Mouse (Mus musculus) E14TG2a.4 (cell line): ENCODE measurements around the gene Rras2.

Source experiments
- H3K27me3 ChIP-seq: 2 replicates; pipeline ENCODE4 v1.6.1; 2014; ENCODE audit warnings: low read length, control low read depth; ENCODE audit not compliant: insufficient read depth
- H3K36me3 ChIP-seq: 2 replicates; pipeline ENCODE4 v1.6.1; 2014; ENCODE audit warnings: low read length, control low read depth; ENCODE audit not compliant: insufficient read depth
- H3K4me1 ChIP-seq: replicated peaks from 2 replicates; pipeline ENCODE4 v1.6.1; 2014; ENCODE audit warnings: low read depth, low read length, control low read depth
- H3K4me3 ChIP-seq: replicated peaks from 2 replicates; pipeline ENCODE4 v1.5.1; 2014; ENCODE audit warnings: mild to moderate bottlenecking, low read length
- H3K9me3 ChIP-seq: 2 replicates; pipeline ENCODE4 v1.6.1; 2014; ENCODE audit warnings: low read length, control low read depth
- CTCF ChIP-seq: conservative IDR thresholded peaks from 2 replicates; pipeline ENCODE4 v1.5.1; 2014; ENCODE audit warnings: low read length
- NANOG ChIP-seq: IDR thresholded peaks from 2 replicates; pipeline ENCODE4 v1.6.1; 2014; ENCODE audit warnings: borderline replicate concordance, low read length, mixed read lengths
- POU5F1 ChIP-seq: IDR thresholded peaks from 2 replicates; pipeline ENCODE4 v1.6.1; 2014; ENCODE audit warnings: low read length, borderline replicate concordance

Gene Rras2

GRCm38 (mm10) chr7:114071851-114072616 lies 45.5 kb downstream of the Rras2 start:
- no peaks in the 10 kb centered on the region for H3K27me3 ChIP-seq
- H3K9me3 ChIP-seq, result no peaks in the 10 kb centered on the region
- H3K4me3 ChIP-seq, result peak overlapping the region; percentile 29; the same call in 1 of the 2 replicates
- H3K36me3 ChIP-seq, result no peaks in the 10 kb centered on the region
- peaks cover 60% of the 10 kb centered on the region for H3K4me1 ChIP-seq
- TF ChIP-seq CTCF, result no peak
- no peak for TF ChIP-seq POU5F1
- no peak for TF ChIP-seq NANOG

DNA sequence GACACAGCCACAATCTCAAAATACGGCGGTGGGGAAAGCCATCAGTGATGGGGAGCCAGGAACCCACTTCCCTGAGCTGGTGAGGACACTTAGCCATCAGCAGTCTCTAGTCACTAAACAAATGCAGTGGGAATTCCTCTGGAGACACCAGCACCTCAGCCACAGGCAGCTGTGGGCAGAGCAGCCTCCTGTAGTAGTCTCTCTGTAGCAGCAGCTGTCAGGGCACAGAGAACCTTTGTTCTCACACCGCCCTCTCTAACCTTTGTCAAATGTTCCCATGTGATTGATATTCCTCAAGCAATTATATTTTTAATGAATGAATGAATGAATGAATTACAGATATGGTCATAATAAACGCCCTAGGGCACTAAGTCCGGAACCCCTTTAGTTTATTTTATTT lies 46.2 kb downstream of the Rras2 start:
- Histone ChIP-seq H3K27me3 (no peaks in the 10 kb centered on the region), H3K4me3 (peak overlapping the region; percentile 29; the same call in 1 of the 2 replicates), H3K4me1 (peaks cover 60% of the 10 kb centered on the region), H3K36me3 (no peaks in the 10 kb centered on the region), H3K9me3 (no peaks in the 10 kb centered on the region)
- TF ChIP-seq POU5F1, result no peak
- no peak for TF ChIP-seq NANOG
- TF ChIP-seq CTCF, result no peak

DNA sequence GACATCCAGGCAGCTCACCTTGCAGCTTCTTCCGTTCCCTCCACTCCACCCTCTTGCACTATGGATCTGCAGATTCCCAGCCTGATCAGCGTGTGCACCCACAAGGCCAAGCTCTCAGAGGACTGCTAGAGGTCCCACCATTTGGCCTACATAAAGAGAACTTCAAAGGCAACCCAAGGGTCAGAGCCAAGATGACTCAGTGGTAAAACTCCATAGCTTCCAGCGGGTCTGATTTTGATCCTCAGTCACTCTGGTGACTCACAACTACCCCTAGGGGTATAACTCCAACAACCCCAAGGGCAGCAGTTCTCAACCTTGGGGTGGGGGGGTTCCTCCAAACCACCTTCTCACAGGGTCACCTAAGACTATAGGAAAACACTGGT lies 47.1 kb downstream of the Rras2 start:
- H3K4me3 ChIP-seq, result no peak overlapping the region
- H3K36me3 ChIP-seq, result no peaks in the 10 kb centered on the region
- no peaks in the 10 kb centered on the region for H3K9me3 ChIP-seq
- no peaks in the 10 kb centered on the region for H3K27me3 ChIP-seq
- TF ChIP-seq NANOG, result no peak
- TF ChIP-seq CTCF, result no peak
- TF ChIP-seq POU5F1, result no peak
- peaks cover 64% of the 10 kb centered on the region for H3K4me1 ChIP-seq

DNA sequence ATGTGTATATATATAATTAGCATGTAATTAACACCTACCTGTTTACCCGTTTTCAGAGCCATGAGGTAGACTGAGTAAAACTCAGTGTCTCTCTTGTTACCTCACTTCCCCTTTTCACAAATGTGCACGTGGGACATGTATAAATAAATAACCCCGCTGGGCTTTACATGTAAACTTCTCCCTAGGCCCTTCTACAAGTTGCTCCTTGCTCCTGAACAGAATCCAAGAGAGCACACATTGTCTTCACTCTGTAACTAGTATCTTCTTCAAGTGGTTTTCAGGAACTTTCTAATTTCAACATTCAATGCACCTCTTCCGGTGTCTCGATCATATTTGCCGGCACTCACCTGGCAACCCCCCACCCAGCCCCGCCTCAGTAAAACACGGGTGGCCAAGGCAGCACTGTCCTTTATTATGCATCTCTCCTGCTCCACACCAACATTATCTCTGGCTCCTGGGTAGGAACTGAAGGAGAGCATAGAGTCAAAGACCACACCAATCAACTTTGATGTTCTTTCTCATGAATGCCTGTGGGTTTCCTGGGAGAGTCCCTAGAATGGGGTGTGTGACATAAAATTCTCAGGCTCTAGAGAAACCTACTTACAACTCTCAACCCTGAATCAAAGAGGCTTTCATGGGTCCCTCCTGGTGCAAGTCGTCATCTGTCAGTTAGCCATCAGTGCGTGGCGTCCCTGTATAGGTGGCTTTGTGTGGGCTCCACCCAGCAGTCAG lies 47.7 kb downstream of the Rras2 start:
- TF ChIP-seq NANOG (no peak), CTCF (no peak), POU5F1 (no peak)
- H3K36me3 ChIP-seq, result no peaks in the 10 kb centered on the region
- peaks cover 70% of the 10 kb centered on the region for H3K4me1 ChIP-seq
- no peaks in the 10 kb centered on the region for H3K9me3 ChIP-seq
- no peak overlapping the region for H3K4me3 ChIP-seq
- H3K27me3 ChIP-seq, result no peaks in the 10 kb centered on the region

- Histone ChIP-seq H3K9me3 (no peaks in the 10 kb centered on the region), H3K36me3 (no peaks in the 10 kb centered on the region), H3K27me3 (no peaks in the 10 kb centered on the region), H3K4me3 (no peak overlapping the region), H3K4me1 (peaks cover 75% of the 10 kb centered on the region)
- TF ChIP-seq CTCF (no peak), POU5F1 (no peak), NANOG (no peak)
These were observed 48.5 kb downstream of the Rras2 start for GRCm38 (mm10) chr7:114068956-114069533.

GRCm38 (mm10) chr7:114066529-114067178 lies 50.9 kb downstream of the Rras2 start:
- no peaks in the 10 kb centered on the region for H3K27me3 ChIP-seq
- no peaks in the 10 kb centered on the region for H3K36me3 ChIP-seq
- TF ChIP-seq NANOG (0 out of 2 replicates have a peak, but pooled peaks have one; percentile 4), POU5F1 (no peak), CTCF (peak; percentile 93)
- H3K4me3 ChIP-seq, result peak overlapping the region; percentile 53
- H3K4me1 ChIP-seq, result peaks cover 74% of the 10 kb centered on the region
- no peaks in the 10 kb centered on the region for H3K9me3 ChIP-seq

DNA sequence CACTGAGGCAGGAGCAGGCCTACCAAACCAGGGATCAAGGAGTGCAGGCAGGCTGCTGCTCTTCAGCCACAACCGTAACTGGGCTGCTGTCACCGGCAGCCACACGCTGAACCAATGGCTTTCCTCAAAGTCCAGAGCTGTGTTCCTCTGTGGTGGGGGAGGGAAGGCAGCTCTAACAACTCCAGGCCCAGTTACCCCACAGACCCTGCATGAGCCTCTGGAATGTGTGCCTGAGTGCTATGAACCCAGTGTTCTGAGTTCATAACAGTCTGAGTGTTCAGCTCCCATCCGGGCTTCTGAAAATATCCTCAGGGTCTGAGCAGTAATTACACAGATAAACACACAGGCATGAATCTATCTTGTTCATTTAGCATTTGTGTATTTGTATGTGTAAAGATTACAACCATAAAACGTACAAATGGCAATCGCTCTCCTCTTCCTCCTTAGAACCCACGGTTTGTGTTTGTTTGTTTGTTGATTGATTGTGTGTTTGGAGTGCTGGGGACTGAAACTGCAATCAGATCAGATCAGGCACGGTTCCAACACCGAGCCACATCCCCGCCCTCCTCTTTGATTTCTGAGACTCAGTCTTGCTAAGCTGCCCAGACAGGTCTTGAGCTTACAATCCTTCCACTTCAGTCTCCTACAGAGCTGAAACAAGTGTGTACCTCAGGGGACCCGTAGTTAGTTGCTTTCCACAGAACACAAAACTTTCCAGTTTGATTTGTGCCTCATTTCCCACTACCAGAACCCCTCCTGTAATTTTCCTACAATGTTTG lies 52.0 kb downstream of the Rras2 start:
- H3K4me1 ChIP-seq, result peaks cover 63% of the 10 kb centered on the region
- TF ChIP-seq NANOG (no peak), POU5F1 (no peak), CTCF (no peak)
- peak overlapping the region; percentile 53; the same call in 1 of the 2 replicates for H3K4me3 ChIP-seq
- H3K9me3 ChIP-seq, result no peaks in the 10 kb centered on the region
- H3K36me3 ChIP-seq, result no peaks in the 10 kb centered on the region
- H3K27me3 ChIP-seq, result no peaks in the 10 kb centered on the region

DNA sequence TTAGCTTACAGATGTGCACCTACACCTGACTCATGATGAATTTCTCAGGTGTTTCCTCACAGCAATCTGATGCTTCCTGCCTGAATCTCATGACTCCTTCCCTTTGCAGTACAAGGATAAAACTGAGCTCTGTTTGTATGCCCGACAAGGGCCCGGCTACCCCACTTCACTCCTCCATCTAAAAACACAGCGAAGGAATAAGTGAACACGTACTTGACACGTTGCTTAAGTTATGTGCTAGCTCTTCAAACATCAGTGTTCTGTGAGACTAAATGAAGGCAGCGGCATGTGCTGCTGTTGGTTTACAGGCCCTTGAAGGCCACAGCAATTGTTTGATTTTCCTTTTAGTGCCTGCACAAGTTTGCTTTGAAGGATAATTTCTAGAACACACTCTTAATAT lies 53.6 kb downstream of the Rras2 start:
- H3K9me3 ChIP-seq, result no peaks in the 10 kb centered on the region

More for the DNA sequence above, 53.6 kb downstream of the Rras2 start:
- H3K4me3 ChIP-seq, result 0 out of 2 replicates have a peak overlapping the region, but pooled peaks have one; percentile 29
- peaks cover 54% of the 10 kb centered on the region for H3K4me1 ChIP-seq
- no peaks in the 10 kb centered on the region for H3K36me3 ChIP-seq
- H3K27me3 ChIP-seq, result no peaks in the 10 kb centered on the region
- no peak for TF ChIP-seq CTCF
- TF ChIP-seq NANOG, result no peak
- TF ChIP-seq POU5F1, result no peak
